ENCODE assay signal across 18 mouse cellular contexts in the genomic region with DNA sequence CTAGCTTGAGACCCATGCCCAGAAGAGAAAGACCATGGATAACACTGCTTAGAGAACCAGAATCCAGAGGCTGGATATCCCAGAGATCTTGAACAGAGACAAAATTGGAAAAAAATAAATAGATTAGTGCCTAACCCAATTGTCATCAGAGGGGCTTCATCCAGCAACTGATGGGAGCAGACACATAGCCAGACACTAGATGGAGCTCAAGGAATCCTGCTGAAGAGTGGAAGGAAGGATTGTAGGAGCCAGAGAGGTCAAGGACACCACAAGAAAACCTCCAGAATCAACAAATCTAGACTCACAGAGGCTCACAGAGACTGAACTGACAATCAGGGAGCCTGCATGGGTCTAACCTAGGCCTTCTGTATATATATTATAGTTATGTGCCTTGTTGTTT.
DNase-seq lines count a peak whose midpoint lies in the region; ATAC-seq lines count a peak whose summit lies in the region.
"Had no signal": no experiment of that assay in that cellular context is flagged by ENCODE, and none has a peak within 500 bp of the region (broad histone marks: within the 10 kb centered on the region; RNA-seq: fewer than 3 reads in every experiment).

No protein-coding gene starts in this region.

- H3K9me3 ChIP-seq in embryonic facial prominence, embryonic 11.5 days (replicated peaks; ENCODE audit: control insufficient read depth, low read length), result no peaks in the 10 kb centered on the region
- no peaks in the 10 kb centered on the region for H3K9me3 ChIP-seq in embryonic facial prominence, embryonic 10.5 days

- no peaks in the 10 kb centered on the region for H3K27me3 ChIP-seq in embryonic facial prominence, embryonic 11.5 days (ENCODE audit: control insufficient read depth, insufficient read depth, low read length)
- H3K27me3 ChIP-seq in embryonic facial prominence, embryonic 10.5 days (replicated peaks; ENCODE audit: low read depth, poor library complexity, severe bottlenecking), result no peaks in the 10 kb centered on the region

- H3K4me3 ChIP-seq in embryonic facial prominence, embryonic 11.5 days (ENCODE audit: low read depth, low read length), result no peak overlapping the region
- no peak overlapping the region for H3K4me3 ChIP-seq in embryonic facial prominence, embryonic 10.5 days
- H3K4me3 ChIP-seq: erythroblast, embryonic 14.5 days; myocyte had no signal

- DNase-seq in embryonic facial prominence, embryonic 11.5 days (ENCODE audit: low spot score), result peak; percentile 42
- DNase-seq in embryonic facial prominence, embryonic 10.5 days (ENCODE audit: low spot score), result no peak
- DNase-seq in kidney, postnatal 10 days, result peak; percentile 10
- DNase-seq in kidney, adult 8-10 months, result no peak
- peak; percentile 3 for DNase-seq in lung, postnatal 36 days
- DNase-seq in lung, postnatal 25 days (ENCODE audit: low spot score), result no peak
- peak; percentile 43 for DNase-seq in retina, embryonic 14.5 days (ENCODE audit: low spot score)
- no peak for DNase-seq in urinary bladder, postnatal 25 days (ENCODE audit: low spot score)
- DNase-seq: adrenal gland, postnatal 36 days; B cell, adult 2 months; cerebellum, adult 8-10 months; gastrocnemius, postnatal 14 days; heart, postnatal 14 days; kidney, adult 9 months; spleen, adult 18-20 months had no signal

- no peaks in the 10 kb centered on the region; the same call in 1 of the 2 replicates for H3K36me3 ChIP-seq in embryonic facial prominence, embryonic 11.5 days (replicated peaks; ENCODE audit: control insufficient read depth, insufficient read depth, low read depth, low read length)
- H3K36me3 ChIP-seq in embryonic facial prominence, embryonic 10.5 days (replicated peaks), result no peaks in the 10 kb centered on the region

- no peak overlapping the region for H3K4me2 ChIP-seq in embryonic facial prominence, embryonic 11.5 days (ENCODE audit: low read depth, low read length)

- no peak overlapping the region for H3K27ac ChIP-seq in embryonic facial prominence, embryonic 11.5 days (replicated peaks; ENCODE audit: low read depth, low read length)
- H3K27ac ChIP-seq in embryonic facial prominence, embryonic 10.5 days (replicated peaks), result no peak overlapping the region
- H3K27ac ChIP-seq: macrophage had no signal

- H3K4me1 ChIP-seq in embryonic facial prominence, embryonic 11.5 days (ENCODE audit: control insufficient read depth, insufficient read depth, low read length), result no peaks in the 10 kb centered on the region
- H3K4me1 ChIP-seq in embryonic facial prominence, embryonic 10.5 days, result 0 out of 2 replicates have a peak, but pooled peaks cover 3% of the 10 kb centered on the region

- no peak for ATAC-seq in embryonic facial prominence, embryonic 11.5 days (replicated peaks; ENCODE audit: insufficient number of reproducible peaks, low FRiP score, low TSS enrichment, low read depth)

- H3K9ac ChIP-seq in embryonic facial prominence, embryonic 11.5 days (replicated peaks; ENCODE audit: low read length), result no peak overlapping the region

Comparison
In these comparisons a context has a peak if more than half of its experiments do, and no peak if none do; other contexts are left out.
1. DNase-seq: peak in embryonic facial prominence, embryonic 11.5 days (single experiment), kidney, postnatal 10 days (single experiment), lung, postnatal 36 days (single experiment) and retina, embryonic 14.5 days (single experiment); none in embryonic facial prominence, embryonic 10.5 days (single experiment), kidney, adult 8-10 months (0 of 2), lung, postnatal 25 days (single experiment) and urinary bladder, postnatal 25 days (single experiment).